Mouse (Mus musculus) lung, postnatal 10 days (tissue): ENCODE data around the gene Polr1c.
A peak's percentile ranks its signal among the peaks of the same experiment; 100 is the strongest.

Experiments
- DNase-seq: peaks from one replicate; pipeline ENCODE4 v3.0.0; 2021

Gene Polr1c

DNA sequence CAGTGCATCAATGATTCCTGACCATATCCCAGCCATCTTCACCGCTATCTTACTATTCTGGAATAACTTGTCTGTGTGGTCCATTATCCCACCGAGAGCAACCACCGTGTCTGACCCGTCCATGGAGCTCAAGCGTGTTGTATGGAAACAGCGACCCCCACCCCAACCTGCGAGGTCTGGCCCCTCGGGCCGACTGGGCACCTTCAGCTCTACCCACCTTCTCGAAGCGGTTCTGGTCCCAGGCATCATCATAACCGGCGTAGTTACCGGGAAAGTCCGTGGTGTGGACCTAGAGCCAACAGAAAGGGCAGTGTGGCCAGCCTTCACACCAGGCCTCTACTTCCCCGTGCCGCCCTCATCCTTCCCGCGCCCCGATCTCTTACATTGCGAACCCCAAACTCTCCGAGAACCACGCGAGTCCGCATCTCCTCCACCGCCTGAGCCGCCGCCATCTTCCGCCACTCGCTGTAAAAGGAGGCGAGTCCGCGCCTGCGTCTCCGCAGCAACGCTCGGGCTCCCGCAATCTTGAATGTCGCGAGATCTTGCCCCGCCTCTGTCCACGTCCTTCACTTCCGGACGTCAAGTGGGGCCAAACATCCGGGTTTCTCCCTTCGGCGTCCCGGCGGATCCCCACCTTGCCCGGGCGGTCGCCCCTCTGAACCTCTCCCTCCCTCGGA is at the start of gene Polr1c, which contains the start of gene Yipf3:
Gene Polr1c (minus strand): TSS at position 543 of the 677 bp plus-strand sequence.
Gene Yipf3 (plus strand): TSS at position 569 of the 677 bp plus-strand sequence.
- DNase-seq, result peak; percentile 98

GRCm38 (mm10) chr17:46297028-46297363 is 49.1 kb upstream of the Polr1c start:
- DNase-seq, result no peak

DNA sequence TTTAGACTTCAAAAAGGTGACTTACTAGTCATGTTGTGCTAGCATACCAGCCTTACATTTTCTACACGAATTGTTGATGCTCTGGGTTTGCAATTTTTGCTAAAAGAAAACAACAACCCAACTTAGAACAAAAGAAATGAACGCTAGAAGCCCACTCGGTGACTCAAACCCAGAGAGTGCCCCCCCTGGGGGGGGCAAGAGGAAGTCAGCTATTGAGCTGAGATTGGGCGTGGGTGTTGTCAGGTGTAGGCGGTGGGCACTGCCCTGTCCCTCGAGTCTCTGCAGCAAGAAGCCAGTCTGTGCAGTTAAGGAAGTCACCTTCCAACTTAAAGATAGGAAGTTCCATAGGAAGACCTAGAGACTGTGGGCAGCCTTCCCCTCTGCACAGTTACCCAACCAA is 48.7 kb upstream of the Polr1c start:
- no peak for DNase-seq

DNA sequence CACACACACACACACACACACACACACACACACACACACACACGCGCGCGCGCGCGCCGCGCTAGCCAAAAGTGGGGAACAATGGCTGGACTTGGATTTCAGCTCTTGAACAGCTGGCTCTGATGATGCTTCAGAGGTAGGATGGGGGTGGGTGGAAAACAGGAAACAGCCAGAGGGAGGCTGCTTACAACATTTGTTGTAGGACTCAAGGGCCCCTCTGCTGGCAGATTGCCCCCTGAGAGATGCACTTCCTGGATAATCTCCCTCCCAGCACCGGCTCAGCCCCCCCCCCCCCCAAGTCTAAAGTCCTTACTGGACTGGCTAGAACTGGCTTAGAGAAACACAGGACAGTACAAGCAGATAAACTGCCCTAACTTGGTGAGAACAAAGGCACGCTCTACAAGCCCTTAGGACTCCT is 39.8 kb upstream of the Polr1c start:
- DNase-seq, result peak; percentile 86

GRCm38 (mm10) chr17:46285407-46285806 is 37.6 kb upstream of the Polr1c start:
- no peak for DNase-seq

- no peak for DNase-seq
These were observed 36.8 kb upstream of the Polr1c start for GRCm38 (mm10) chr17:46284653-46285052.

DNA sequence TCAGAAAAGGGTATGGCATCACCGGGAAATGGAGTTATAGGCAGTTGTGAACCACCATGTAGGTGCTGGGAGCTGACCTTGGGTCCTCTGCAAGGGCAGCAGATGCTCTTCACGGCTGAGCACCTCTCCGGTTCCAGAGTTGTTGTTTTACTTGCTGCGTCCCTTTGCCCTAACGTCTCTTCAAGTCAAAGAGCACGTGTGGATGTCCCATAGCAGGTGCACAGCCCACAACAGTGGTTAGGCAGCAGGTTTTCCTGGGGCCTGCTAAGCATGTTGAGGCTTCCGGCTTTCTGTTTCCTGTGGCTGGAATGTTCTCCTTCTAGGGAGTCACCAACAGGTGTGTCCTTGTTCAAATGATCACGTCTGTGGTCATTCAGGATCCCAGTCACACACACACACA is 36.1 kb upstream of the Polr1c start:
- no peak for DNase-seq

GRCm38 (mm10) chr17:46283140-46283539 is 35.3 kb upstream of the Polr1c start:
- DNase-seq, result no peak

DNA sequence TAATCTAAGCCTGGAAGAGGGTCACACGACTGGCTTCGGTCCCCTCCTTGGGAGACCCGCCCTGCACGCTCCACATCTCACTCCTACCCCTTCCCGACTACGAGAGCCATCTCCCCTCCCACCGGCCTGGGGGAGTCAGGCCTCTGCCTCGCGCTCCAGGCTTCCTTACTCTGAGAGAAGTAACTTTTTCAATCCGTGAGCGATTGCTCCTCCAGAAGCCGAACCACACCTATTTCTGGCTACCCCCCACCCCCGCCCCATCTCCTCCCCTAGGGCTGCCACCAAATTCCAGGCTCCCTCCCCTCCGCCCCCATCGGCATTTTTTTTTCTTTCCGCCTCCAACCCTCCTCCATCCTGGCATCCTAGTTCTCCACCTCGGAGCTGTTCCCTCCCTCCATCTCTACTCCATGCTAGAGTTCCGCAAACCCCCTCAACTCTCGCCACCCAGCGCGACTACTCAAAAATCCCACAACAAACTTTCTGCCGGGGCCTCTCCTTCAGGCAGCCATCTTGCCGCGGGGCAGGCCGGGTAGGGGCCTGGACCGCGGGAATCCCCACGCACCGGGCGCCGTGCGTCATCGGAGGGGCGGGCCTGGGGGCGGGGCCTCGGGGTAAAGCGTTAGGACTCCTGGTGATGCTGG is 34.7 kb upstream of the Polr1c start, which contains the start of gene Tjap1:
Gene Tjap1 (minus strand): TSS at position 544 of the 641 bp plus-strand sequence.
- DNase-seq, result peak; percentile 90

- DNase-seq, result no peak
These were observed 30.3 kb upstream of the Polr1c start for GRCm38 (mm10) chr17:46278011-46278765.

DNA sequence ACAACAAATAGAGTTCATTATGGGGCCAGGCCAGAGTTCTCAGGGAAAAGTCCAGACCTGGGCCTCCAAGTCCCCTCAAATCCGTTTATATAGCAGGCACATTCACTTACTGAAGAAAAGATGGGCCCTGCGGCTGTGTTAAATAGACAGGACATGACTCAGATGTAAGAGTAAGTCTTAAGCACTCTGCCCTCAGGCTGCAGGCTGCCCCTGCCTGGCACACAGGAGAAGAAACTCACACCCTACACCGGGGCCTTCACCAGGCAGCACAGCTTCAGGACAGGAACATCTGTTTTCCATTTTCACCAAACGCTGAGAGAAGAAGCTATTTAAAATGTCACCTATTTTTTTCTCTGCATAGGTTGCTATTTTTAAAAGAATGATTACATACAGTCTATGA is 29.7 kb upstream of the Polr1c start:
- DNase-seq, result no peak

DNA sequence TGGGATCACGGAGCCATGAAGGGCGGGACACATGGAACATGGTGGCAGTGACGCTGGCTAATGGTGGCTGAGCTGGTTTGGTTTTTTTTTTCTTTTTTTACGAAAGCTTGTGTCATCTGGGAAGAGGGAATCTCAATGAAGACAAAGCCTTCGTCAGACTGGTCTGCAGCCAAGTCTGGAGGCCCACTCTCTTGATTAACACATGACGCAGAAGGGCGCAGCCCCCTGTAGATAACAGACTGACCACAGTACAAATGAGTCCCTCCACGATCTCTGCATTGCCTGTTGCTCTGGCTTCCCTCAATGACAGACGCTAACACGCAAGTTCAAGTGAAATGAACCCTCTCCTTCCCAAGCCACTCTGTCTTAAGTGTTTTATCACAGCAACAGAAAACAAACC is 27.7 kb upstream of the Polr1c start:
- DNase-seq, result no peak

- no peak for DNase-seq
These were observed 27.2 kb upstream of the Polr1c start for GRCm38 (mm10) chr17:46275034-46275433.

DNA sequence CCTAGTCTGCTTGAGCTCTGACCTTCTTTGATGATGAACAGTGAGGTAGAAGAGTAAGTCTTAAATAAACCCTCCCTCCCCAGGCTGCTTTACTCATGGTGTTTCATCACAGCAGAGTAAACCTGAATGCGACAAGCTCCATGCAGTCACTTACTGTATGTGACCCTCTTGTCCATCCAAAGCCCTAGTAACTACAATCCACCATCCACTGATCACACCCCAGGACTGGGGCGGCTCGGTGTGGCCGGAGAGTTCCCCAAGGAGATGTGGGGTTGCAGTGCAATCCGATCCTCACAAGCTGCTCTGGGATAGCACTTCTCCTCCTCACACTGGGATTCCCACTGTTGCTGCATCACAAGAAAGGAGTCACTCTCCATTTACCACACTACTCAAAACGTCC is 26.6 kb upstream of the Polr1c start:
- no peak for DNase-seq

GRCm38 (mm10) chr17:46273803-46274236 is 26.0 kb upstream of the Polr1c start:
- no peak for DNase-seq

GRCm38 (mm10) chr17:46272675-46273074 is 24.8 kb upstream of the Polr1c start:
- DNase-seq, result no peak

GRCm38 (mm10) chr17:46272058-46272457 is 24.2 kb upstream of the Polr1c start:
- no peak for DNase-seq

DNA sequence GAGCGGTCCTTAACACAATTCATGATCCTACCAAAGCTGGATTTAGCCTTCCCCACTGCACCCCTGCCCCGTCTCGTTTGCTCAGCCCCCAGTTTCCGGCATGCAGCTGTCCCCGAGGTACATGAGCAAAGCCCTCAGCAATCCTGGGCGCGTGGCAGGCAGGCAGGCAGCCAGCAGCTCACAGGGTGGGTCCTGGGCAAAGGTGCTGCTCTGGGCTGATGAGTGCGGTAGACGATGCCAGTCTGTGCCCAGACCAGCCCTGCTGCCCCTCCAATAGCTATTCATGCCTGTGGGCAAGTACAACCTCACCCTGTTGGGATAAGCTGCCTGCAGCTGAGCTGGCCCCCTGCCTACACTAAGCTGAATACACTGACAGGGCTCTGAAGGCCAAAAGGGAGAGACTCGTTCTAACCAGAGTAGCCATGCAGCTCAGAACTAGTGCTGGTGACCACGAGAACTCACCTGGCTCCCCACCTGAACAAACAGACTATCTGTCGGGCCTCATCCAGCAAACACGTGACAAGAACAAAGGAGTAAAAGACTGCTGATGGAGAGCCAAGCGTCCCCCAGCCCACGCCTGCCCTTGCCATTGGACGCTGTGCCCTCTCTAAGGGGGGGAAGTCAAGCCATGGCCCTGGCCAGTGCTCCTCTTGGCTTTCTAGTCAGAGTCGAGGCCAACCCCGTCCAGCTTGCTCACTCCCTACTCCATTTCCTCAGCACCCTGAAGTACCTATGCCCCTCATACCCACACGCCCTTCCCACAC is 22.1 kb upstream of the Polr1c start:
- no peak for DNase-seq

- DNase-seq, result no peak
These were observed 20.3 kb upstream of the Polr1c start for GRCm38 (mm10) chr17:46268026-46268720.

DNA sequence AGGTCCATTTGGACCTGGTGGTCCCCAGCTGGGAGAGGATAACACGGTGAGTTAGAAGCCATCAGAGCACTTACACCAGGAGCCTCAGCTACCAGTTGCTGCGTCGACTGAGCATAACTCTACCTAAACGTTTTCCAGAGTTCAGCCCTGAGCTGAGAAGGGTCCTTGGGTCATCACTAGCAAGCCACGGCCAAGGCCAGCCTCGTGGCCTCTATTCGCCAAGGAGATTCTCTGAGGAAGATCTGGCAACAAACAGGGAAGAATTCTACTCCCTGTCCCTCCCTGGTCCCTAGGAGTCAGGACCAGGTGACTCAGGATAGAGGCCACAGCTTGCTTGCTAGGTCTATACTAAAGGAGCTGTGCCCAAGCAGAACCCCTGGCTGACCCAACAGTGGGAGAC is 19.7 kb upstream of the Polr1c start:
- DNase-seq, result no peak

DNA sequence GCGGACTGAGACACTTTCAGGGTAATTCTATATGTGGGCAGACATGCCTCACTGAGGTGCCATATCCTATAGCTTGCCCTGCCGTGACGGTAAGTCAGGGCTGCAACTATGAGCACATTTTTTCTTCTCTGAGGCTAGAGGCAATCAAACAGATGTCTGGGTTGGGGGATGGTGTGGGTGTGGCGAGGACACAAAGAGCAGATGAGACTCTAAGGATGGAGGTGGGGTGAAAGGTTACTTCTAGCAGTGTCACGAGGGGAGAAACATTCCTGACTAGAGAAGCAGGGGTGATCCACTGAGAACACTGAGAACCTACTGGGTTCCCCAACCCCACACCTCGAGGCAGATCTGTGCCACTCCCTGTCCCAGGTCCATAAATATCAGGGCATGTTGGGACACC is 19.1 kb upstream of the Polr1c start:
- no peak for DNase-seq

GRCm38 (mm10) chr17:46265918-46266618 is 18.2 kb upstream of the Polr1c start:
- peak; percentile 91 for DNase-seq
